Mouse (Mus musculus) lung, adult 2 months (tissue): Measurements from ENCODE around the gene Plppr3.

Experiments
- CTCF ChIP-seq: fragments of 200-500 bp; IDR thresholded peaks from 2 replicates; pipeline ENCODE4 v1.5.1; 2011; ENCODE audit warnings: mild to moderate bottlenecking, low read length, control low read depth; ENCODE audit not compliant: insufficient read depth
- POLR2A ChIP-seq: fragments of 200-500 bp; IDR thresholded peaks from 2 replicates; pipeline ENCODE4 v1.6.1; 2011; ENCODE audit warnings: low read depth, mild to moderate bottlenecking, control low read depth, low read length, borderline replicate concordance; ENCODE audit errors: extremely low read depth

- TF ChIP-seq POLR2A (no peak), CTCF (no peak)
These were observed 15.3 kb downstream of the Plppr3 start for GRCm38 (mm10) chr10:79859116-79859515.
